Comparison of ENCODE assay signal across 8 mouse cellular contexts in the genomic region with DNA sequence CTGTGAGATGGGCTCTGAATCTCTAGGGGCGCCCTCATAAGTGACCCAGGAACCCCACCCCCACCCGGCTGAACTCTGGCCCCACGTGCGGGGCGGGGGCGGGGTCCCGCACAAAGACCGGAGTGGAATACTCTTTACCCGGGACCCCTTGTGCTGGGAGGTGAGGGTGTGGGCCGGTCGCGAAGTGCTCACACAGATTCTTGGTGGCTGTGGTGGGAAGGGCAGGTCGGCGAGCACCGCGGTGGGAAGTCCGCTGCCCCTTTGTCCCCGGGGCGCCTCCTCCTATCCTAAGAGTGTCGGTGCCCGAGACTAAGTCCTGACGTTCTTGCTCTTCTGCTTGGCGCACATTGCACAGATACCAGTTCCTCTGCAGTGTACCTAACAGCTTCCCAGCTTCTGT. TPM values are rescaled to one million over a fixed set of nuclear protein-coding genes. Genes with fewer than 3 reads are reported as not detected.
DNase-seq lines count a peak whose midpoint lies in the region; ATAC-seq and TF ChIP-seq lines count a peak whose summit lies in the region.

No protein-coding gene starts in this region.

- H3K4me3 ChIP-seq in thymus, adult 2 months (ENCODE audit: control insufficient read depth, insufficient read depth, low read length), result peak overlapping the region; percentile 85
- H3K4me3 ChIP-seq in liver, embryonic 13.5 days (replicated peaks), result peak overlapping the region; percentile 86

- no peak overlapping the region for H3K27ac ChIP-seq in thymus, adult 2 months (ENCODE audit: control insufficient read depth, insufficient read depth, low read length)
- H3K27ac ChIP-seq in liver, embryonic 13.5 days, result peak overlapping the region; percentile 94

- peak; percentile 51 for DNase-seq in embryo, embryonic 11.5 days (ENCODE audit: low read depth, low spot score)
- no peak for DNase-seq in embryo, embryonic 11 days
- DNase-seq in thymus, adult 2 months, result no peak
- DNase-seq in thymus, postnatal 36 days, result no peak
- no peak for DNase-seq in liver, embryonic 13.5 days
- DNase-seq in right cerebral cortex, adult 18-20 months, result no peak
- DNase-seq in thymus, postnatal 14 days, result no peak
- DNase-seq in lung, postnatal 36 days, result no peak

- peaks cover 29% of the 10 kb centered on the region for H3K4me1 ChIP-seq in thymus, adult 2 months (replicated peaks; ENCODE audit: control insufficient read depth, insufficient read depth, low read length)
- H3K4me1 ChIP-seq in liver, embryonic 13.5 days (replicated peaks), result peaks cover 85% of the 10 kb centered on the region

- under 1% methylated on average over 23 of the region's 23 CpGs for WGBS in thymus, adult 2 months
- 0% methylated on average over 23 of the region's 23 CpGs for WGBS in liver, embryonic 13.5 days (ENCODE audit: insufficient replicate concordance)

- H3K9me3 ChIP-seq in liver, embryonic 13.5 days (replicated peaks), result no peaks in the 10 kb centered on the region

- ATAC-seq in liver, embryonic 13.5 days (ENCODE audit: low read depth), result peak; percentile 7

- no peaks in the 10 kb centered on the region; the same call in 1 of the 2 replicates for H3K36me3 ChIP-seq in thymus, adult 2 months (ENCODE audit: control insufficient read depth, insufficient read depth, low read length)
- peaks cover 49% of the 10 kb centered on the region for H3K36me3 ChIP-seq in liver, embryonic 13.5 days

- H3K27me3 ChIP-seq in thymus, adult 2 months (ENCODE audit: control insufficient read depth, insufficient read depth, low read length), result no peaks in the 10 kb centered on the region
- H3K27me3 ChIP-seq in liver, embryonic 13.5 days, result no peaks in the 10 kb centered on the region

- 0 out of 2 replicates have a peak, but pooled peaks have one; percentile 14 for TF ChIP-seq CTCF in thymus, adult 2 months (IDR thresholded peaks at IDR 0.05; ENCODE audit: borderline replicate concordance, control insufficient read depth, extremely low read depth, insufficient read depth, low read length, poor library complexity)

- H3K4me2 ChIP-seq in liver, embryonic 13.5 days, result peak overlapping the region; percentile 92

- no peak for TF ChIP-seq POLR2A in thymus, adult 2 months (IDR thresholded peaks at IDR 0.05; ENCODE audit: control insufficient read depth, extremely low read depth, insufficient read depth, low read length, poor library complexity)

- peak overlapping the region; percentile 92 for H3K9ac ChIP-seq in liver, embryonic 13.5 days

RNA-seq across cellular contexts. Expression of a gene that starts 1.5 kb away (rescaled TPM):
- polyA plus RNA-seq in thymus, adult 2 months (2012; rRNA removed), result 35.6 and 39.8 TPM in 2 replicates
- polyA plus RNA-seq in liver, embryonic 13.5 days (2015; fragmentation: Nextera tagmentation; extraction: Ambion mirVana), result 43.8 and 44.7 TPM in 2 replicates

RNA-seq across cellular contexts. Expression of a gene that starts 6.2 kb away (rescaled TPM):
- 67.3 and 68.1 TPM in 2 replicates for polyA plus RNA-seq in thymus, adult 2 months (2012; rRNA removed)
- polyA plus RNA-seq in liver, embryonic 13.5 days (2015; fragmentation: Nextera tagmentation; extraction: Ambion mirVana), result 40.1 and 44.6 TPM in 2 replicates

RNA-seq across cellular contexts. Expression of a gene that starts 7.5 kb away (rescaled TPM):
- polyA plus RNA-seq in thymus, adult 2 months (2012; rRNA removed), result 8.3 and 10.9 TPM in 2 replicates
- 2.6 TPM in 2 replicates for polyA plus RNA-seq in liver, embryonic 13.5 days (2015; fragmentation: Nextera tagmentation; extraction: Ambion mirVana)

RNA-seq across cellular contexts. Expression of a gene that starts 9.4 kb away (rescaled TPM):
- 102 and 103 TPM in 2 replicates for polyA plus RNA-seq in thymus, adult 2 months (2012; rRNA removed)
- polyA plus RNA-seq in liver, embryonic 13.5 days (2015; fragmentation: Nextera tagmentation; extraction: Ambion mirVana), result 10.5 and 12.2 TPM in 2 replicates

RNA-seq across cellular contexts. Expression of a gene that starts 11.3 kb away (rescaled TPM):
- 2.4 TPM in 2 replicates for polyA plus RNA-seq in thymus, adult 2 months (2012; rRNA removed)
- polyA plus RNA-seq in liver, embryonic 13.5 days (2015; fragmentation: Nextera tagmentation; extraction: Ambion mirVana), result 0.82 and 1.2 TPM in 2 replicates
